Mouse (Mus musculus) cerebellum, postnatal 25 days (tissue): Measurements from ENCODE around the gene Crabp2.
A peak's percentile ranks its signal among the peaks of the same experiment; 100 is the strongest.
"Not testable (repeated sequence)": the region's sequence is repeated elsewhere in the genome, so short reads cannot be mapped to it uniquely, and the experiment has no call there.

Experiments
- DNase-seq, 2 experiments: peaks; one replicate each; pipeline ENCODE4 v3.0.0; 2021; ENCODE audit warnings: mixed read lengths in 2 of 2

The Crabp2 gene

DNA sequence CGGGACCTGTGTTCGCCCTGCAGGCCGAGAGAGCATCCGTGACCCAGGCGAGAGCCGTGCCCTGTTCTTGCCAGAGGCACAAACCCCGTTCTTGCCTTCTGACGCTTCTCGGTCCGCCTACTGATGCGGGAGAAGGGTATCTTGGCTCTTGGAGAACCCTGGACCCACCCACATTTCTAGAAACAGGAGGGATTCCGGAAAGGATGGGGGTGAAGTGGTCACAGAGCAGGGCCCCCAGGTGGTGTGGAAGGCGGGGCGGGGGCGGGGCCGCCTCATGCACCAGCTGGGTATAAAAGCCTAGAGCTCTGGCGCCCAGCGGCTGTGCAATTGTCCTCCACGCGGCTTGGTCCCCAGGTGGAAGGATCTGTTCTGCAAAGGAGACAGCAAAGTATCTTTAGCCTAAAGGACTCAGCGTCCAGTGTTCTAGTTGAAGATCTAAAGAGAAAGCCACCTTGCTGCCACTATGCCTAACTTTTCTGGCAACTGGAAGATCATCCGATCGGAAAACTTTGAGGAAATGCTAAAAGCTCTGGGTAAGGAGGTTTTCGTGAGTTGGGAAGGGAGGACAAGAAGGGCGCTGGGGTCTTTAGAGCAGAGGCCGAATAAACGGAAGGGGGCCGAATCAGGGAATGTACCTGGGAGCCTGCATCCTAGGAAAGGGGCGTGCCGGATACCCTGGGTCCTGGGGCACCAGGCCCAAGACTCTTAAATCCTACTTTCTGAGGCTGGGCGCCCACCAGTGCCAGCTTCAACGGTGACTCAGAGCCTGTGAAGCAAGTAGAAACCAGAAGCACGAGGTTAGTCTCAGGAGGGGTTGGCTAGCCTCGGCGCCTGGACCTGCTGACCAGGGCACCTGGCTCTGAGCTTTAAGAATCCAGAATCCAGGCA lies at the start of gene Crabp2:
Gene Crabp2 (plus strand): TSS at position 289 of the 888 bp plus-strand sequence.
- no peak for DNase-seq

DNA sequence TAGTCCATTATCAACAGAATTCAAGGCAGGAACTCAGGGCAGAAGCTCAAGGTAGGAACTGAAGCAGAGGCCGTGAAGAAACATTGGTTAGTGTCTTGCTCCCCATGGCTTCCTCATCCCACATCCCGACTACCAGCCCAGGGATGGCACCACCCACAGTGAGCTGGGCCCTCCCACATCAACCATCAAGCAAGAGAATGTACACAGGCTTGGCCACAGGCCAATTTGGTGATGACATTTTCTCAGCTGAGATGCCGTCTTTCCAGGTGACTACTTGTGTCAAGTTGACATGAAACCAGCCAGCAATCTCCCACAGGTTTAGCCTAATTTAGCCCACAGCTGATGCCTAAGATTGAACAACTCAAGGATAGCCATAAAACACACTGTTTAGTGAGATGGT lies 49.2 kb upstream of the Crabp2 start:
- DNase-seq = no peak

DNA sequence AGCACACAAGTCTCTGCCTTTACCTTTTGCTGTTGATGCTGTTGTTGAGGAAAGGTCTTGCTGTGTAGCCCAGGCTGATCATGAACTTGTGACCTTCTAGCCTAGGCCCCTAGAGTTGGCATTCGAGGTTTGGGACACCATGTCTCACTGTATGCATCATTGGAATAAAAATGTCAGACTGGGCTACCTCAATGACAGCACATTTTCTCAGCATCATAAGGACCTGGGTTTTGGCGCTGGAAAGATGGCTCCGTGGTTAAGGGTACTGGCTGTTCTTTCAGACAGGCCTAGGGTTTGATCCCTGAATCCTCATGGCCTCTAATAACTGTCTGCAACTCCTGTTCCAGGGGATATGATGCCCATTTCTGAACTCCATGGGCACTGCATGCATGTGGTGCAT lies 48.7 kb upstream of the Crabp2 start:
- DNase-seq = no peak

DNA sequence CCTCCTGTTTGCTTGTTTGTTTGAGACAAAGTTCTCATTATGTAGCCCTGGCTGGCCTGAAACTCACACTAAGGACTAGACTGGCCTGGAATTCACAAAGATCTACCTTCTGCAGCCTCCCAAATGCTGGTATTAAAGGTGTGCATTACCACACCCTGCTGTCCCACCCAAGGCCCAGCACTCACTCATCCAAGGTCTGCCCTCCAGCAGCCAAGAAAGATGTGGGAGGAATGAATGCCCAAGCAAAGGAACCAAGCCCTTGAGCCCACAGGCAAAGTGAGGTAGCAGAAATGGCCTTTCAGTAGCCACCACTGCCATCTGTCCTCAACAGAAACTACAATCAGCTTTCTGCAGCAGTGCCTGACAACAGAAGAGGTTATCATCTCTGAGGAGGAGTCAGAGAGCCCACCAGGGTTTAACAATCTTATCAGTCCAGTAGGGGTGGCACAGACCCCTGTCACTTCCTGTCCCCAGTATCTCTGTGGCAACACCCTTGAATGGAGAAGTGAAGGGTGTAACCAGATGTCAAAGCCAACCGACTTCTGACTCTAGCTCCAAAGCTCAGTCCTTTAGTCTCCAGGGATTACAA lies 47.3 kb upstream of the Crabp2 start:
- no peak for DNase-seq

DNA sequence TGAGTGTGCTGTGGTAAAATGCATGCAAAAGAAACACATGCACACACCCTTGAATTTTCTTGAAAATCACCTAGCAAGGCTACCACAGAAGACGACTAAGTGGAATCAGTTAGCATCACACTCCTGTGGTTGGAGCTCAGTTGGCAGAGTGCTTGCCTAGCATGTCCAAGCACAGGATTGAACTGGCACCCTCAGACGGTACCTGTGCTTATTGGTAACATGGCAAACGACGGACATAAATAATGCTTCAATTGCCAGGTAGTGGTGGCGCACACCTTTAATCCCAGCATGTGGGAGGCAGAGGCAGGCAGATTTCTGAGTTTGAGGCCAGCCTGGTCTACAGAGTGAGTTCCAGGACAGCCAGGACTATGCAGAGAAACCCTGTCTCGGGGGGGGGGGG lies 46.5 kb upstream of the Crabp2 start:
- DNase-seq = not testable (repeated sequence)

DNA sequence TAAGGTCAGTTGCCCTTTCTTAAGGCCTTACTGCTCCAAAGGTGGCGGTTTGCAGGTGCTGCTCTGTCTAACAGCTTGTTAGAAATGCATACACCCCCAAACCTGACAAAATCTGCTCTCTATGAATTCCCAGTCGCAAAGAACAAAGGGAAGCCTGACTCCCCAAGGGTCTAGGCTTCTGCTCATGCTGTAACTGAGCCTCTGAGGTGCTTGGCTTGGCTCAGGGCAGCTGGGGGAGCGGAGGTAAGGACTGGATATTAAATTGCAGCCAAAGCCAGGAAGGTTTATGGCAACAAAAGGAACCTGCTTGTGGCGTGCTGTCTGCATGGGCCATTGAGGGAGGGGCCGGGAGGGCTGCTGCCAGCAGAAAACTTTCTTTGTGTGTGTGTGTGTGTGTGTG lies 44.6 kb upstream of the Crabp2 start:
- DNase-seq = no peak

DNA sequence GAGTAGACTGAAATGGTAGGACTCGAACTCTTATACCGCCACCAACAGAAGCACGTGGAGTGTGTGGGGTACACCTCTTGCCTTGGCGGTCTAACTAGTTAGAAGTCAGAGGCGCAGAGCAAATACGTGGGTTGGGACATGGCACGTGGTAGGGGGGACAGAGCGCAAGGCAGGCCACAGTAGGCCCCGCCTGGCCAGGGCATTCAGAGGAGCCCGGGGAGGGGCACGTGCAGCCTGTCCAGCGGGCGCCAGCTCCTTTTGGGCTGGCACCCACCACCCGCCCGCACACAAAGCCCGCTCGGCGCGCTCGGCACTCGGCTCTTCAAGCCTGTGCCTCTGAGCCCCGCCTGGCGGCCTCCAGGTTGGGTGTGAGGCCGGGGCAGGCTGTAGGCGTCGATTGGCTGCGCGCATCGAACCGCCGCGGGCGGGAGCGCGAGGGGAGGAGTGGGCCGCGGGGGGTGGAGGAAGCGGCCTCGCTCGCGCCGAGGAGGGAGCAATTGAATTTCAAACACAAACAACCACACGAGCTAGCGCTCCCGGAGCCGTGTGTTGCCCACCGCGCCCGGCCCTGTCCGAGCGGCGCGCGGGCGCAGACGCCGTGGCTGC lies 42.5 kb upstream of the Crabp2 start, which contains the start of gene Hdgf:
Gene Hdgf (plus strand): TSS at position 442 of the 606 bp plus-strand sequence.
- peak; percentile 95 to 96 for DNase-seq

DNA sequence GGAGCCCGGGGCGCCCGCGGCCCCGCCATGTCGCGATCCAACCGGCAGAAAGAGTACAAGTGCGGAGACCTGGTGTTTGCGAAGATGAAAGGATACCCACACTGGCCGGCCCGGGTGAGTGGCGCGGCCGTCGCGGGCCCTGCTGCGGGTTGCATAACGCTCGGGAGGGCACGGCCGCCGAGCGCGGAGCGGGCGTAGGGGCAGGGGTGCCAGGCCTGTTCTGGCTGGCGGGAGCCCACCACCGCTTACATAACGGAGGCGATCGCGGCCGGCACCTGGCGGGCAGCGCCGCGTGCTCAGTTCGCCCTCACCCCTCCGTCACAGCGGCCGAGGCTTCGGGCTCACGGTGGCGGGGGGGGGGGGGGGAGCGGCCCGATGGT lies 41.9 kb upstream of the Crabp2 start:
- peak in 1 of 2 experiments; percentile 82 for DNase-seq

DNA sequence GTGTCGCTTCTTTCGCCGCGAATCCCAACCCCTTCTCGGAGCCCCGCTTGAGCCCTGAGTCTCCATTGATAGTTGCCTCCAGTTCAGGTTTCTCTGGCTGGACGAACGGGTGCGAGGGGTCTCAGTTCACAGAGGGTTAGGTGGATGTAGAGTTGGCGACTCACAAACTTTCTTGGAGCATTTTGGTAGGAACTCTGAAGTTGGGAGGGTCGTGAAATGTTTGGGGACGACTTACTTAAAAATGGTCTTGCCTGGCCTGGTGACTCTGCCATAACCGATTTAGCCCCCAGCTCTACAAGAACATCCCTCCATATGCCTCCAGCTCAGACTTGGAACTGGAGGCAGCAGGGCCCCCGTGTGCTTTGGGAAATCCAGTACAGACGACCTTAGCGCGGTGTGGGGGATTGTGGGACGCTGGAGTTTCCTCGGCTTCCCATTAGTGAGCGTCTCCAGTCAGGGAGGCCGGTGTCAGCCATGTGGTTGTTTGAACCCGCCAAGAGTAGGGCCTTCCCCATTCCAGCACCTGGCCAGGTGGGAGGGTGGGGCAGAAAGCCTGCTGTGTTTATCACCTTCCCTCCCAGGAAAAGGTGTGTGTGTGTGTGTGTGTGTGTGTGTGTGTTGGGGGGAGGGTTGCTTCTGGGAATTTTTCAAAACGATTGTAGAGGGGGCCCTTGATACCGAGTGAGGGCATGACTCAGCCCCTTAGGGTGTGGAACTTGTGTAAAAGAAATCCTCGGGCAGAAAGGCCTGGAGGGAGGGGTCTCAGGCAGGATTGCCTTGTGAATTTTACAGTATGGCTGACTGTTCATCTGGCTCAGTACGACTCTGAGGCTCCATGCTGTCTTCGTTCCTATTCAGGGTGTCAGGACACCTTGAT lies 41.2 kb upstream of the Crabp2 start:
- peak; percentile 46 to 57 for DNase-seq

DNA sequence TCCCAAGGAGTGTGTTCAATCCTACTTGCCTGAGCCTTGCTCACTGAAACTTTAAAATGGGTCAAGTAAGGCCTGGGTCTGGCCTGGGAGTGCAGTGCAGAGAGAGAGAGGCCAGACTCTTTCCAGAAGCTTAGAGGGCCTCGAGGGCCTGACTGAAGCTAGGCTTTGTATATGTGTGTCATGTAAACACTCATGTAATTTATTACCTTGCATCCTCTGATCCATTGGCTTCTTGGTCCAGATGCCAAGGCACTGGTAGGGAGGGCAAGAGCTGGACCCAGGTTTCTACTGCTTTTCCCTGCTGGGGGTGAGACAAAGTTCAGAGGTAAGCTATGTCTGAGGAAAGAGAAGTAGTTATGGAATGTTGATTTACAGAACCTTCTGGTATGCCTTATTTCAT lies 40.6 kb upstream of the Crabp2 start:
- no peak for DNase-seq

DNA sequence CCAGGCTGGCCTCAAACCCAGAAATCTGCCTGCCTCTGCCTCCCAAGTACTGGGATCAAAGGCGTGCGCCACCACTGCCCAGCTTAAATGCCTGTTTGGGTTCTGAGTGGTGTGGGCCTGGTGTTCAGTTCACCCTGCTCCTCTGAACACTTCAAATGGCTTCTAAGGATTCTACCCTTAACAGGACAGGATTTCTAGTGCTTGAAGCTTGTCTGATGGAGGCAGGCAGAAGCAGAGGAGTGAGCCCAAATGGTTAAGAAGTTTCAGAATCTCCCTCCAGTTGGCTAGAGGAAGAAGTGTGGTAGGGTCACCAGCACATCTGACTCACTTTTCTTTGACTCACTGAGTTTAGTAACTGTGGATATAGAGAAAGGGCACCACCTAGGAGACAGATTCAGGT lies 39.1 kb upstream of the Crabp2 start:
- DNase-seq = no peak

DNA sequence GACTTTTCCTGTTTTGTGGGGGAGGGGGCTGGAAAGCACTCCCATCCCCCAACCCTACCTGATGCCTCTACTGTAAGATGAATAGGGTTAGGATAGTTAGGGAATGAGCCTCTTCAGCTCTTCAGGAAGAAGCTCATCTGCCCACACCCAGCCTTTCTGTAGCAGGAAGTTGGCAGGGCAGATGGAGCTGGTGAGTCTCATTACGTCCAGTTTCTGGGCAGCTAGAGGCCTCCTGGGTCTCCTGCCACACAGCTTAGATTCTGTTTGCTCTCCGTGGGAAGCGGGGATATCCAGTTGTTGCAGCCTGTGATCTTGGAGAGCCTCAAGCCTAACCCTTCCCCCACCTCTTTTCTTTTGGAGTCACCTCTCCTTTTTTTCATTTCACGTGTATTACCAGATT lies 38.6 kb upstream of the Crabp2 start:
- no peak for DNase-seq

DNA sequence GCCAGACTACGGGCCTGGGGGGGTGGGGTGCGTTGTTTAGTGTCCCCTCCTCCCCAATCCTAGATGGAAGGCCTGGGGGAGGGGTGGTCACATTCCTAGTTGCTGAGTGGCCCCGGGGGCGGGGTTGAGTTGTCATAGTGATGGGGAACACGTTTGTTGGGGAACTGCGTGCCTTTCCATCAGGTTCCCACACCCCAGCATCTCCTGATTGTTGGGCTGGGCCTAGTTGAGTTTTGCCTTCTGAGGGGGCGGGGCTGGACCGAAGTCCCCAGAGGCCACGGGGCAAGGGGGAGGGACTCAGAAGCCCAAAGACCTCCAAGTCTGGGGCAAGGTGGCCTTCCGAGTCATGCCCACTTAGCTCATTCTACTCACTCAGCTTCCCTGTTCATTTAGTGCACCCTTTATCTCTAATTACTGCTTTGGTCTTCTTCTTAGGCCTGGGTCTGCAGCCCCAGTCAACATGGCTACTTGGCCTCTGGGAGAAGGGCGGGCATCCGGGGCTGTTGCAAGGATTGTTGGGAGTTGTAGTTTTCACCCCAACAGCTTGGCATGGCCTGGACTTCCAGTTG lies 37.8 kb upstream of the Crabp2 start:
- DNase-seq = peak; percentile 65 to 72

DNA sequence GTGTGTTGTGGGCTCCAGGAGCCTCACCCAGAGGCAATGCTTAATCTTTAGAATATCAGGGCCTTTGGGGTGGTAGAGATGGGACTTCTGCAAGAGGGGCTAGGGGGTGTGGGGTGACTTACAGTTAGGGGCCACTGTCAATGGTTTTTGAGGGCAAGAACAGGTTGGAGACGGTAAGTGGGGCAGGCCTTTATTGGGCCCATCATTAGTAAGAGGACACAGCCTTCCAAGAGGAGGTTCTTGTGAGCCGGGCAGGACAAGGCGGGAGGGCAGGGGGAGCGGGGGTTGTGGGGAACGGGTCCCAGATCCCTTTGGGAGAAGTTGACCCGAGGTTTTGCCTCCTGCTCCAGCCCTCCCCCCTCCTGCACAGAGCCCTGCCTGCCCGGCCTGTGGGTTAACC lies 35.0 kb upstream of the Crabp2 start:
- no peak for DNase-seq

DNA sequence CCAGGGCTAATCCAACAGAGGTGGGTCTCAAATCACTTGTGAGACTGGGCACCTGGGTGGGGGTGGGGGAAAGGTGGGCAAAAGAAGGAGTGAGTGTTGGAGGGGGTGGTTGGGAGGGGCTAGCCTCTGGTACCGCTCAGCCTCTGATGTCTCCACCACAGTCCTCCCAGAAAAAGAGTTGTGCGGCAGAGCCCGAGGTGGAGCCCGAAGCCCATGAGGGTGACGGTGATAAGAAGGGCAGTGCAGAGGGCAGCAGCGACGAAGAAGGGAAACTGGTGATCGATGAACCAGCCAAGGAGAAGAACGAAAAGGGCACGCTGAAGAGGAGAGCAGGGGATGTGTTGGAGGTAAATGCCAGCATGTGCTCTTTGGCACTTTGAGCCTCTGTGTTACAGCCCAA lies 34.6 kb upstream of the Crabp2 start:
- DNase-seq = no peak

DNA sequence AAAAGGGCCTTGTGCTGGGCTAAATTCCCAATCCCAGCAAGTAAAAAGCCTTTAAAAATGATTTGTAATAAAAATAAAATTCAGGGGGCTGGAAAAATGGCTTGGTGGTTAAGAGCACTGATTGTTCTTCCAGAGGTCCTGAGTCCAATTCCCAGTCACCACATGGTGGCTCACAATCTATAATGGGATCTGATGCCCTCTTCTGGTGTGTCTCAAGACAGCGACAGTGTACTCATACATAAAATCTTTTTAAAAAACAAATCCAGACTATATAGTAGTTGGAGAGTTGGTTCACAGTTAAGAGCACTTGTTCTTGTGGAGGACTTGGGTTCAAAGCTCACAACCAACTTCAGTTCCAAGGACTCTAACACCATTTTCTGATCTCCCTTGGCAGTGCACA lies 31.5 kb upstream of the Crabp2 start:
- DNase-seq = no peak

DNA sequence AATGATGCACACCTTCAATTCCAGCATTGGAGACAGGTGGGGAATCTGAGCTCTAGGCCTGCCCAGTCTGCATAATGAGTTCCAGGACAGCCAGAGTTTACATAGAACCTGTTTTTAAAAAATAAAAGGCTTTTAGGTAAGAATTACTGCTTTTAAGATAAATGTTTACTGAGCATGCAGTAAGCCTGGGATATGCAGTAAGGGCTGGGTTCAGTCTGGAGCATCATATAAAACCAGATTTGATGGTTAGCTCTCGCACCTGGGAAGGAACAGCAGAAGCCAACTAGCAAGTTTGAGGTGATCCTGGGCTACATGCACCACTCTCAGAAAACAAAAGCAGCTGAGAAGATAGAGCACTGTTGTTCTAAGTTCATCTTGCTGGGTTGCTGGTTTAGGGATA lies 29.9 kb upstream of the Crabp2 start:
- no peak for DNase-seq

DNA sequence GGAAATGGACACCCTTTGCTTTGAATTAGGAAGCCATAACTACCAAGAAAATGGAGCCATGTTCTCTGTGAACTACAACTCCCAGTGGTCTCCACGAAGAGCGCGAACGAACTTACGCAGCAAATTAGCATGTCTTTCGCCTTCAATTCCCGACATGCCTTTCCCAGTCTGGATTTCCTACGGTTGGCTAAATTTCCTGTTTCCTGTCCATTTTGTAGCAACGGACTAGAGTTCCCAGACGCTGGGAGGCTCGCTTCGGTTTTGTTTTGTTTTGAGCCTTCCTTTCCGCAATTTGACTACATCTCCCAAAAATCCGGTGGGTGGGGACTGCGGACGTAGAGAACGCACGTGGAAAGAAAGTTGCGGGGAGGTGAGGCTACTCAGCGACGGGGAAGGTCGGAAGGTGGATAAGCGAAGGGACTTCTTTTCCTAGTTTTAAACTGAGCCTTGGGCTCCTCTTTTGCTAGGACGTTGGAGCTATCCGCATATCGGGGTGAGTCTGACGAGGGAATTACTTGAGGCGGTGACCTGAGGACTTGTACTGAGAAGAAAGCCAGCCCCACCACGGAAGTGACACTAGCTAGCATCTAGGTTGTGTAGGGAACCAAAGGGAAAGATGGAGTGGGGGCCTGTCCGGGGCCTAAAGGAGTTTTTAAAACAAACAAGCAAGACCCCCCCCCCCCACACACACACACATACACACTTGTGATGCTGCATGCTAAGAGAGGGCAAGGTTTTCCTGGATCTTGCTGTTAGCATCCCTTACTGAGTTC lies 28.9 kb upstream of the Crabp2 start, which contains the start of gene Mrpl24:
Gene Mrpl24 (plus strand): TSS at position 171 of the 773 bp plus-strand sequence.
- DNase-seq = peak; percentile 77 to 80

DNA sequence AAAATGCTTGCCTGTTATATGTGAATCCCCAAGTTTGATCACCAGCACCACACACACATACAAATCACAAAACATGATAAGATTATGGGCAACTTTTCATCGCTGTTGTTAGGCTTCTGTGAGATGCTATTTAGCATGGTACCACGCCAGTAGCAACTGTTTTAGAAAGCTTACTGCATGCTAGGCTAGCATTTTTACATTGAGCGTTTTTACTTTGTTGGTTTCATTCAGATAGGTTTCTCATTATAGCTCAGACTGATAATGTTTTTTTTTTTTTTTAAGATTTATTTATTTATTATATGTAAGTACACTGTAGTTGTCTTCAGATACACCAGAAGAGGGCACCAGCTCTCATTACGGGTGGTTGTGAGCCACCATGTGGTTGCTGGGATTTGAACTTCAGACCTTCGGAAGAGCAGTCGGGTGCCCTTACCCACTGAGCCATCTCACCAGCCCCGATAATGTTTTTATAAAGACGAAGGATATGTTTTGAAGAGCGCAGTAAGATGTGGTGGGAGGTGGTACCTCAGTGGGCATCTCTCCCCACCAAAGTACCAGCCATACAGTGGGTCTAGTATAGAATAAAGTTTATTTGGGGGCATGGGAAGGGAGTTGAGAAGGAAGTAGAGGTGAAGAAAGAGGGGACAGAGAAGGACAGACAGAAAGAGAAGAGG lies 28.1 kb upstream of the Crabp2 start:
- no peak for DNase-seq

DNA sequence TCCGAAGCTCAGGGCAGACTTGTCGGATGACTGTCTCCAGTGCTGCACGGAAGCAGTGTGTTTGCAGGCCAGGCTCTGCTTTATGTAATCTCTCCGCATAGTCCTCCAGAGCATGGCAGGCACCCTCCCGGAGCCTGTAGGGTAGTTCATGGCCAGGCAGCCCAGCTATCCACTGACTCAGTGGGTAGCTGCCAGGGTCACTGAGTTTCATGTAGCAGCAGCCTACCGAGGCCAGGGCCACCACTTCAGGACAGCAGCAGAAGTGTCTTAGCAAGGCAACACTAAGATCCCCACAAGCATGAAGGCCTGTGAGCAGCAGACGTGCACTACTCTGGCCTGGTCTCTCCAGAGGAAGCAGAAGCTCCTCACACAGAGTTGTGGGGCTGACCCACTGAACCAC lies 23.5 kb upstream of the Crabp2 start:
- no peak for DNase-seq

DNA sequence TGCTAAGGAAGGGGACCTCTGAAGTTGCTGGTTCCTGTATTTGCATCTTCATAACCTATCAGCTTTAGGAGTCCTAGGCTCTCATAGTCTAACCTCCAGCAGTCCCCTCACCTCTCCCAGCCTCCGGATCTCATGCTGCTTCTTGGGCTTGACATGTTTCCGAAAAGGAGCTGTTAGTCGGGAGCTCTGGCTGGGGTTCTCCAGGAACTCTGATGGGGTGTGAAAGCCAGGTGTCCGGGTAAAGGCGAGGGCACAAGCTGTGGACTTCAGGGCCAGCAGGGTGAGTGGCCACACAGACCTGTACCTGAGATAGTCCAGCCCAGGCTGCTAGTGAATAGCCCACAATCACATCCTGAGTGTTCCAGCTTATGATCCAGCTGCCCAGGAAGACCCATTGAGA lies 21.0 kb upstream of the Crabp2 start:
- DNase-seq = no peak
